Mouse (Mus musculus) hematopoietic stem cell, adult 5-6 weeks (primary cell): Measurements from ENCODE around the gene Krtap10-10. TPM values are rescaled to one million over a fixed set of nuclear protein-coding genes. Genes with fewer than 3 reads are reported as not detected.
"Not testable (repeated sequence)": the region's sequence is repeated elsewhere in the genome, so short reads cannot be mapped to it uniquely, and the experiment has no call there.

Experiments
- ATAC-seq, 2 experiments: fragments of 125-278 bp in 1 of 2; replicated peaks in 1 of 2; 2 replicates each; pipeline ENCODE4 v1.8.0; 2016 to 2017; ENCODE audit warnings: inconsistent platforms in 2 of 2, mild to moderate bottlenecking in 2 of 2, moderate number of reproducible peaks in 2 of 2, low read depth in 1 of 2, moderate TSS enrichment in 1 of 2; ENCODE audit not compliant: low FRiP score in 2 of 2, poor library complexity in 2 of 2, severe bottlenecking in 2 of 2, insufficient read depth in 1 of 2, low TSS enrichment in 1 of 2
- total RNA-seq: library from RNA; stranded (forward); fragments of 172-1452, 232-1000 nt; gene quantifications from 2 replicates; pipeline ENCODE4 v1.2.3, GENCODE M21; 2017

The Krtap10-10 gene
- total RNA-seq, result not detected in 2 replicates

DNA sequence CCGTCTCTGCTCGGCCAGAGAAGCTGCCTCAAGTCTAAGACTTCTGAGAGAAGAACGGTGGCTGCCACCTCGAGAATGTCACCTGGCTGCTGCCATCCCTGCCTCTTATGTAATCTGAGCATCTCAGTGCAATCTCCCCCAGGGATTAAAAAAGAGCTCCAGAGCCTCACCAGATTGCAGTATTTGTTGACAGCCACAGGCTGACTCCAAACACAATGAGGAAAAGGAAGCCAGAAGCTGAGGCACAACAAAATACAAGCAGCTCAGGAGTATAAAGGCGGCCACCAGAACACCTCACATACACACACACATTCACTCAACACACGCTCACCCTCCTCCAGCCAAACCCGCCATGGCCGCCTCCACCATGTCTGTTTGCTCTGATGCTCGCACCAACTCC lies at the start of gene Krtap10-10:
Gene Krtap10-10 (plus strand): TSS at position 301 of the 400 bp plus-strand sequence.
- no peak for ATAC-seq

DNA sequence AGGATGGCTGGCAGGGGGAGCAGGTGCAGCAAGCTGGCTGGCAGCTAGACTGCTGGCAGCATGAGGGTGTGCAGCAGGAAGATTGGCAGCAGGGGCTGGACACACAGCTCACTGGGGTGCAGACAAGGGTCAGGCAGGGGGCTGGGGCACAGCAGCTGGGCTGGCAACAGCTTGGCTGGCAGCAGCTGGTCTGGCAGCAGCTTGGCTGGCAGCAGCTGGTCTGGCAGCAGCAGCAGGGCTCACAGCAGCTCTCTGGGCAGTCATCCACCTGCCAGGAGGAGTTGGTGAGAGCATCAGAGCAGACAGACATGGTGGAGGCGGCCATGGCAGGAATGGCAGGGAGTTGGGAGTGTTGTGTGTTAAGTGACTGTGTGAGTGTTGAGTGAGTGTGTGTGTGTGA lies 47.9 kb upstream of the Krtap10-10 start, which contains the start of gene Gm7137:
Gene Gm7137 (minus strand): TSS at position 325 of the 400 bp plus-strand sequence.
- ATAC-seq, result not testable (repeated sequence)

DNA sequence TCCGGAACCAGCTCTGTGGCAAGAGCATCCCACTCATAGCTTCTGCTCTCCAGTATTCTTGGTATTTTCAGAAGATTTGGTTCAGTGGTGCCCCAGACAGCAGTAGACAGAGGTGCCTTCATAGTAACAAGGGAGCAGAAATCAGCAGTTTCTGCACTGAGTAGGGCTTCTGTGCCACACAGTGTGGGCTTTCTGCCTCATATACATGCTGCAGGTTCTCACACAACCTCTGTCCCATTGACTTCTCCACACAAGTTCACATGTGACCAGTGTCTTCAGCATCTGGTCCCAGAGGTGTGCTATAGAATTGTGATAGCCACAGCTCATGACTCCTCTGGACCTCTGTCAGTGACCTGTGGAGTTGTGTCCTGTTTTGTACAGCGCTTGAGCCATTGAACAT lies 47.1 kb upstream of the Krtap10-10 start:
- no peak for ATAC-seq

DNA sequence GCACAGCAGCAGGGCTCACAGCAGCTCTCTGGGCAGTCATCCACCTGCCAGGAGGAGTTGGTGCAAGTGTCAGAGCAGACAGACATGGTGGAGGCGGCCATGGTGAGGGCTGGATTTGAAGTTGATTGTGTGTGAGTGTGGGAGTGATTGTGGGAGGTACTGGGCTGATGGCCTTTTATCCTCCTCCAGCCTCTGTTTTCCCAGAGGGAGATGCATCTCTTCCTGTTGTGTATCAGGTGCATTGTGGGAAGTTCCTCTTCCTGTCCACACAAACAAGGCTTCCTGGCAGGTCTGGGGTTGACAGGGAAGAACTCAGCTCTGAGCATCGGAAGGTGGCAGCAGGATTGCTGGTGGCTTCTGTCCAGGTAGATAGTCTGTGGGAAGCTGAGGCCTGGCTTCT lies 40.8 kb upstream of the Krtap10-10 start, which contains the start of gene Gm9639:
Gene Gm9639 (minus strand): TSS at position 101 of the 400 bp plus-strand sequence.
- no peak for ATAC-seq

DNA sequence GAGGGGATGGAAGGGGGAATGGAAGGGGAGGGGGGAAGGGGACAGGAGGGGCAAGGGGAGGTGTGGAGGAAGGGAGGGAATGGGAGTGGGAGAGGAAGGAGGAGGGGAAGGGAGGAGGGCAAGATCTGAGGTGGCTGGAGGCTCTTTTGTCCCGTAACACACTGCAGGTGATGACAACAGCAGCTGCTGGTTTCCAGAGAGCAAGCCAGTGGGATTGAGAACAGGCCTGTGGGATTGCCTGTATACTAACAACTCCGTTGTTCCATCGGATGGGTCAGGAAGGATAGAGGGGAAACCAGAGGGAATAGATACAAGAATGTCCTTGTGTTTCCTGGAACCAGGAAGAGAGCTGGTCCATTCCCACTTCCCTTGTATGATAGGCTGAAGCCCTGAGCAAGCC lies 38.1 kb upstream of the Krtap10-10 start:
- ATAC-seq, result no peak

DNA sequence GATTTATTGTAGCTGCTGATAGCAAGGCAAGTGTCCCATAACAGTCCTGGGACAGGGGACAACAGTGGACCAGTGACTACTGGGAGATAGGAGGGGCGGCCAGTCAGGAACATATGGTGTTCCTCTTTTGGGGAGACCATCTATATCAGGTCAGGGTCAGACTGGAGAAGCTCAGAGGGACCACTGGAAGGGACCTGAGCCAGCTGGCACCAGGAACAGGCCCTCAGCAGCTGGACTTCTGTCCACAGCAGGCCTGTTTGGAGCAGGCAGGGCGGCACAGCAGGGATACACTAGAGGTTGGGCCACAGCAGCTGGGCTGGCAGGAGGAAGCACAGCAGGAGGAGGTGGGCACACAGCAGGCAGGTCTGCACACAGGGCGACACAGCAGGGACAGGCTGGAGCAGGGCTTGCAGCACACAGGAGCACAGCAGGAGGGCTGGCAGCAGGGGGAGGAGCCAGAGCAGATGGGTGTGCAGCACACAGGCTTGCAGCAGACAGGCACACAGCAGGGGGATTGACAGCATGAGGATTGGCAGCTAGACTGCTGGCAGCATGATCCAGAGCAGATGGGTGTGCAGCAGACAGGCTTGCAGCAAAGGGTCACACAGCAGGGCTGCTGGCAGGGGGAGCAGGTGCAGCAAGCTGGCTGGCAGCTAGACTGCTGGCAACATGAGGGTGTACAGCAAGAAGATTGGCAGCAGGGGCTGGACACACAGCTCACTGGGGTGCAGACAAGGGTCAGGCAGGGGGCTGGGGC lies 37.4 kb upstream of the Krtap10-10 start:
- not testable (repeated sequence) for ATAC-seq

DNA sequence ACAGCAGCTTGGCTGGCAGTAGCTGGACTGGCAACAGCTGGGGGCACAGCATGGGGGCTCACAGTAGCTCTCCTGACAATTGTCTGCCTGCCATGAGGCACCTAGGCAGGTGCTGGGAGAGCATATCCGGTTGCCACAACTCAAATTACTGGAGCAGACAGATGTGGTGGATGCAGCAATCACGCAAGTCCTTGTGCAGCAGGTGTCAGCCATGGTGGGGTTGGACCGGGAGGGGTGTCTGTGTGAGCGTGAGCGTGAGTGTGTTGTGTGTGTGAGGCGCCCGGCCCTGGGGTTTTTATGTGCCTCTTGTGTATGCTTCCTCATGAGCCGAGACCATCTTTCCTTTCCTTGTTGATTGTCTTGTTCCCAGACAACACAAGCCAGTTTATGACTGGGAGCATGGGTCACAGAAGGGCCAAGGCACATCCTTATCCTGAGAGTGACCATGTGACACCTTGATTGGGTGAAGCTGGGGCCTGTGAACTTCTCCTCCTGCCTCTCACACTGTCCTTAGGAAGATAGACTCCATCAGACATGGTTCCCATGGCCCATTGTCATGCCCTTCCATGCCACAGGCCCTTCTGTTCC lies 36.7 kb upstream of the Krtap10-10 start, which contains the start of gene Gm19668:
Gene Gm19668 (minus strand): TSS at position 213 of the 588 bp plus-strand sequence.
- ATAC-seq, result no peak

DNA sequence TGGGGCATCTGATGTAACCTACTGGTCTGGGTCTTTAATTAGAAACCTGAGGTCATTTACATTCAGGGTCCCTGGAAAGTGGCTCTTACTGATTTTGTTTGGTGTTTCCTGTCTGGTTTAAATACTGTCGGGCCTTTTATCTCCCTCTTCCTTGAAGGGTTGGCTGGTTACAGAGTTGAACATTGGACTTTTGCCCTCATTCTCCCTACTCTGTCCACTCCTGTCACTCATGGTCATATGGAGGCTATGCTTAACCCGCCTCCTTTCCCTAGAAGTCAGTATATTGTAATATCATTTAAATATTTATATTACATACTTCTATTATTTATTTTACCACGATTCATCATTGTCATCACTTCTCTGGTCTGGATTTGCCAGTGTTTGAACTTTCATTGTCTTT lies 31.7 kb upstream of the Krtap10-10 start:
- ATAC-seq, result no peak

DNA sequence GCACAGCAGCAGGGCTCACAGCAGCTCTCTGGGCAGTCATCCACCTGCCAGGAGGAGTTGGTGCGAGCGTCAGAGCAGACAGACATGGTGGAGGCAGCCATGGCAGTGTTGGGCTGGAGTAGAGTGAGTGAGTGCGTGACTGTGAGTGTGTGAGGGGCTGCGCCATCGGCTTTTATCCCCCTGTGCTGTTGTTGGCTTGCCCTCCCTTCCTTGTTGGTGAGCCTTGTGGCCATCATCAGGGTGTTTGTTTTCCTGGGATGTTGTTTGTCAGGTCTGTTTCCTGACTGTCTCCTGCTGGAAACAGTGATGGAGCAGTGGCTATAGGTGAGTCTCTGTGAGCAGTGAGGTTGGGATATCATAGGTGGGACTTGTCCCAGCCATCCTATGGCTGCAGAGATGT lies 24.0 kb upstream of the Krtap10-10 start, which contains the start of gene Gm9507:
Gene Gm9507 (minus strand): TSS at position 101 of the 400 bp plus-strand sequence.
- no peak for ATAC-seq

DNA sequence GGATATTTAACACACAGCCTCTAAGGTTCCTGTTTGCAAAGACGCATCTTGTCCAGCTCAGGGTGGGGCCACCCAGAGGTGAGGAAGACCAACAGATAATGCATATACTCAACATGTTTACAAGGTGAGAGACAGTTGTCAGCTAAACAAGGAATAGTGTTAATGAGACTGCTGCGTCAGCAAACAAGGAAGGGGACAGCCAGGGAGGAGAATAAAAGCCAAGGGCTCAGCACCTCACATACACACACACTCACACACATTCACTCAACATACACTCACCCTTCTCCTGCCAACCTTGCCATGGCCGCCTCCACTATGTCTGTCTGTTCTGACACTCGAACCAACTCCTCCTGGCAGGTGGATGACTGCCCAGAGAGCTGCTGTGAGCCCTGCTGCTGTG lies 21.4 kb upstream of the Krtap10-10 start, which contains the start of gene Gm2696:
Gene Gm2696 (plus strand): TSS at position 301 of the 400 bp plus-strand sequence.
- ATAC-seq, result no peak

DNA sequence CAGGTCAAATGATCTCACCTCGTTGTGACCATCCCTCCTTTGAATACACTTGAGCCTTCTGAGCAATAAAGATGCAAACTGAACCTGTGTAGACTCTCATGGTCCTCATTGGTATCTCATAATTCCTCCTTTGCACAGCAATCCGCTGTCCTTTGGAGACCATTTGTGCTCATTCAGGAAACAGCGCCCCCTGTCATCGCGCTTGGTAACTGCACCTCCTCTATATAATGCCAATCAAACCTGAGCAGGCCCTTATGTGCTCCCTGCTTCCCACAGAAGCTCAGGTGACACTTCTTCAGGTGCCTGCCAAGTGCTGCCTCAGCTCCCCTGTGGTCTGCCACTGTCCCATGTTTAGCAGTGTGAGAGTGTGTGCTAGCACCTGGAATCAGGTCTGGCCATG lies 20.2 kb upstream of the Krtap10-10 start:
- peak in 1 of 2 experiments; percentile 32; a peak in 1 of 4 replicates for ATAC-seq

DNA sequence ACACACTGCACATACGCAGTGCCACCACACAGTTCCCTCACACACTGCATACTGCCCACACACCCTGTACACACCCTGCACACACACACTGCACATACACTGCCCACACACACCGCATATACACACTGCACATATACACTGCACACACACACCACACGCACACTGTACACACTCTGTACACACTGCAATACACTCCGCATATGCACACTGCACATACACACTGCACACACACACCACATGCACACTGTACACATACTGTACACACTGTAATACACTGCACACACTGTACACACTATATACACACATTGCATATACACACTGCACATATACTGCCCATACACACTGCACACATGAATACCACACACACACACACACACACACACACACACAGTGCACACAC lies 17.2 kb upstream of the Krtap10-10 start:
- no peak for ATAC-seq

DNA sequence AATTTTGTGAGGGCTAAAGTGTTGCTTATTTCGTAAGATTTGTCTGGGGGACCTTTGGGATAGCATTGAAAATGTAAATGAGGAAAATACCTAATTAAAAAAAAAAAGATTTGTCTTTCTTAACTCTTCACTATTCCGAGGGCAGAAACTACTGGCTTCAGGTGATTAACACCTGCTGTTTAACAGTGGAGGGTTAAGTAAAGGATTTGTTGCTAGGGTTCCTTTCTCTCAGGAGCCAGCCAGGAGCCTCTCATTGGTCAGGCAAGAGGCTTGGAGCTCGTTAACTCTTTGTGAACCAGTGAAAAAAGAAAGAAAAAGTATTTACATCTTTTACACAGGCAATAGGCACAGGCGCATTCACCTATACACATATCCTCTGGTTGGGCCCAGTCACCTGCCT lies 16.5 kb upstream of the Krtap10-10 start:
- no peak for ATAC-seq

DNA sequence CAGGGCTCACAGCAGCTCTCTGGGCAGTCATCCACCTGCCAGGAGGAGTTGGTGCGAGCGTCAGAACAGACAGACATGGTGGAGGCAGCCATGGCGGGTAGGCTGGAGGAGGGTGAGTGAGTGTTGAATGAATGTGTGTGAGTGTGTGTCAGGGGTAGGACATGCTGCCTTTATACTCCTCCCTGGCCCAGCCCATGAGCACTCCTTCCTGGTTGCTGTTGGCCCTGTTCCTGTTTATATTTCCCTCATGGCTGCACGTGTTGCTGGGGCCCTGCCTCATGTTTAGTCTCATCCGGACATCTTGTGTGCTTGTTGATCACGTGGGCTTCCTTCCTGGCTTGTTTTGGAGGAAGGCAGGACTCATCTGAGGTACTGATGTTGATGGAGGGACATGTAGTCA lies 8.8 kb upstream of the Krtap10-10 start, which contains the start of gene Krtap10-4:
Gene Krtap10-4 (minus strand): TSS at position 145 of the 400 bp plus-strand sequence.
- no peak for ATAC-seq

DNA sequence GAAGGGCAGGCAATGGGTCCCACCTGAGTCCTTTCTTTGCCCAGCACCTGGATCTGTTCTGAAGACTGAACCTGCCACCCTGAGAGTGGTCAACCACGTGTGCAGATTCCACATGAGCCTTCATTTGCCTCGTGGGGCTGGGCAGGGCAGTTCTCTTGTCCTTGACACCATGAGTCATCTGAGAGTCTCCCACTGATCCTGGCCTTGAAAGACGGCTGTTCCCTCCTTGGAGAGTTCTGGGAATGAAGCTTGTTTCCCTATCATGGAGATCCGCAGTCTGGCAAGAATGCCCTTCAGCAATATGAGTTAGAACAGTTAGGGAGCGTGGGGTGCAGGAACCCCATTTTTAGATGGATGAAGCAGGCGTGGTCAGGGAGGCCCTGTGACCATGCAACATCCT lies 3.3 kb downstream of the Krtap10-10 start:
- ATAC-seq, result no peak

DNA sequence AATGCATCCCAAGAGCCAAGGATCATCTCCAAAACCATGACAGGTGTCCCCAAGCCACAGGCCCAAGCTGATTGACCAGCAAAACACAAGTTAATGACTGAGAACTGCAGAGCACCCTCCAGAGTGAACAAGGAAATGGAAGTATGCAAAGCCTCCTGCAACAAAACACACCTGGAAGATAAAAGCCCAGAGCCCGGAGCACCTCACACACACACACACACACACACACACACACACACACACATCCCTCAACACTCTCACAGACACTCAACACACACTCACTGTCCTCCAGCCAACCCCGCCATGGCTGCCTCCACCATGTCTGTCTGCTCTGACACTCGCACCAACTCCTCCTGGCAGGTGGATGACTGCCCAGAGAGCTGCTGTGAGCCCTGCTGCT lies 10.8 kb downstream of the Krtap10-10 start, which contains the start of gene Gm36176:
Gene Gm36176 (plus strand): TSS at position 301 of the 400 bp plus-strand sequence.
- ATAC-seq, result no peak

DNA sequence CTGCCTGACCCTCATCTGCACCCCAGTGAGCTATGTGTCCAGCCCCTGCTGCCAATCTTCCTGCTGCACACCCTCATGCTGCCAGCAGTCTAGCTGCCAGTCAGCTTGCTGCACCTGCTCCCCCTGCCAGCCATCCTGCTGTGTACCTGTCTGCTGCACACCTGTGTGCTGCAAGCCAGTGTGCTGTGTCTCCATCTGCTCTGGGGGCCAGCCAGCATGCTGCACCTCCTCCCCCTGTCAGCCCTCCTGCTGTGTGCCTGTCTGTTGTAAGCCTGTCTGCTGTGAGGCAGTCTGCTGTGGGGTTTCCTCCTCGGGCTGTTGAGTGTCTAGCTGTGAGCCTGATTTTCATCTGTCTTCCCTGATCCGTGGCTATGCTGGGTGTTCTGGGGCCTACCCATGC lies 11.2 kb downstream of the Krtap10-10 start:
- no peak for ATAC-seq

DNA sequence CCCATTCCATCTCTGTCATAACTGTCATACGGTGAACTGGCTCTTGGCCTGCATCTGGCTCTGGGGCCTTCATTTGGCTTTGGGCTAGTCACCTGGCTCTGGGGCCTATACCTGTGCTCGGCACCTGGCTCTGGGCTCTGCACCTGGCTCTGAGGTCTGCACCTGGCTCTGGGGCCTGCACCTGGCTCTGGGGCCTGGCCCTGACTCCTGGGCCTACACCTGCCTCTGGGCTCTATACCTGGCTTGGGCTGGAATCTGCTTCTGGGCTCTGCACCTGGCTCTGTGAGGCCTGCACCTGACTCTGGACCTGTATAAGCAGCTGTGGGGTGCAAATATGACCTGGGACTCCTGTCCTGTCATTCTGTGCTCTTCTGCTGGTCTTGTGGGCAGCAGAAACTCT lies 11.8 kb downstream of the Krtap10-10 start:
- no peak for ATAC-seq
